Mouse (Mus musculus): ENCODE results near the gene Slc22a4.
A peak's percentile ranks its signal among the peaks of the same experiment; 100 is the strongest.

Slc22a4 gene

GRCm38 (mm10) chr11:54028044-54028951, at the start of gene Slc22a4:
TSS of gene Slc22a4 (minus strand) at chr11:54028090.
- peak; percentile 92 for DNase-seq

DNA sequence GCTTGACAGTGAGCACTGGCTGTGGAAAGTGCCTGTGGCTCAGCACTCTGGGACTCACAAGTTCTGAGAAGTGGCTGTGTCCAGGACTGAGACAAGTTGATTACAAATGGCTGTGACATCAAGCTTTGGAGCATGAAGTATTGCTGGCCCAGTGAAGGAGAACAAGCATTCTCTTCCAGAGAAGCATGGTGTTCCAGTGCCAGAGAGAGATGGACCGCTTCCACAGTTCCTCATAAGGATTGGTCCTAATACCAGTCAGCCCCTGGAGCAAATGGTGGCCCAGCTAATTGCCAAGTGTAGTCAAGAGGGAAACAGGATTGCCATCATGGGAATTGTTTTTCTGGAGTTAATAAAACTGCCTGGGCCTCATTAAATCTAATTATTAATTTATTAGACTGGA, 48.2 kb upstream of the Slc22a4 start:
- DNase-seq: no peak

GRCm38 (mm10) chr11:54075353-54075752, 47.5 kb upstream of the Slc22a4 start:
- DNase-seq: no peak

- DNase-seq: no peak
These were observed 45.4 kb upstream of the Slc22a4 start for GRCm38 (mm10) chr11:54073291-54073690.

DNA sequence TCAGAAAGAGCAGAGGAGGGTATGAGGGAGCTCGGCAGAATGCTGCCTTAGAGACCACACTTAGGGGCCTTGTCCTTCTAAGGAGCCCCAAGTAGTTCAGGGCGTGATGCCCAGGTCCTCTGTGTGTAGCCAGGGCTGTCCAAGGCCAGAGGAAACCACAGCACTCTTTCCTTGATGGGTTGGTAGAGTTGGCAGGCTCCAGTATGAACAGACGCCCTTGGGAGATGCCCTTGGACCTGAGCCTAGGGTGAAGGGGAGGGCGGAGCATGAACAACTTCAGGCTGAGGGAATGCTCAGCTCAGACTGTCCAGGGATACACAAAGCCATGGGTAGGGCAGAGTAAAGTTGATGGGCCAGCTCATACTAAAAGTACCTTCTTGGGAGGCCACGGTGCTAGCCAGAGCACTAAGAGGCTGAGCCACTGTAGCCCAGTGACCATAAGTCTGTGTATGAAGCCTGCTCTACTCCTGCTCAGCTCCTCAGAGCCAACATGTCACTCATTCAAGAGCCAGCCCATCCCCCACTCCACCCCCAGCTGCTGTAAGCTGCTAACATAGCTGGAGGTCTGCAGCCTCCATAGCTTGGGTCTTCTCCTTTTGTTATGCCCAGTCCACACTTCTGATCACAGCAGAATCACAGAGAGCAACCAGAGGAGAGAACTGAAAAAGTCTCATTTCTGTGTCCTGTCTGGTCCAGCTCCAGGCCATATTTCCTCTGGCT, 44.0 kb upstream of the Slc22a4 start:
- DNase-seq: peak; percentile 47 to 65

DNA sequence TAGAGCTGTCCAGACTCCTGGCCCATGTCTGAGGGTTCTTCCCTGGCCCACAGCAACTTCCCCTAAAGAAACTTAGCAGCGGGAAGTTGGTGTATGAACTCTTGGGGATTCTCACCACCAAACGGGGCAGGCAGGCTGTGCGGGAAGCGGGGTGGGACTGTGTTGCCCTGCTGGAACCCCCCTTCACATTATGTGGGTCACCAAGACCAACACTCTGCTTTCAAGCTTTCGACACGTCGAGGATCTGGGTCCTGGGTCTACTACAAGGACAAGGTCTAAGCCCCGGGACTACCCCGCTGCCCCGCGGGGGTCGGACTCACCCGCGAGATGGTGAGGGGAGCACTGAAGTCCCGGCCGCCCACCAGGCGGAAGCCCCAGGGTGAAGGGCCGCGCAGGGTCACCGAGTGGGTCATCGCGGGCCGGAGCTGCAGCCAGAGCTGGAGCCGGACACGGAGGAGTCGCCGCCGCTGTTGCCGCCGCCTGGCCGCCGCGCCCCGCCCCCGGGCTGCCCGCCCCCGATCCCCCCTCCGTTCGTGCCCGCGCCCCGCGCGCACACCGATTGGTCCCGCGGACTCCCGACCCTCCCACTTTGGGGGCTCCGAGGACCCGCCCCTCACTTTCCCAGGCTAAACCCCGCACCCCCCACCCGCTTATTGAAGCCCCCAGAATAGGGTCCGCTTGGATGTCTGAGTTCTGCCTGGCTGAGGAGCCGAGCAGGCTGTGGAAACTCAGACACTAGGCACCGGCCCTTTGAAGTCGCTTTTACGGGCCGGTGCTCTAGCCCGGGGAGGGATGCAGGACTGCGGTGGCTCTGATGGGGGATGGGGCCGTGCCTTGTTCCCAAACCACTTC, 40.9 kb upstream of the Slc22a4 start, which contains the start of gene Pdlim4:
Gene Pdlim4 (minus strand): TSS at position 495 of the 852 bp plus-strand sequence.
- DNase-seq: peak in 1 of 2 experiments; percentile 41

- no peak for DNase-seq
These were observed 40.2 kb upstream of the Slc22a4 start for GRCm38 (mm10) chr11:54067996-54068519.

- DNase-seq: no peak
These were observed 39.6 kb upstream of the Slc22a4 start for GRCm38 (mm10) chr11:54067318-54067995.

DNA sequence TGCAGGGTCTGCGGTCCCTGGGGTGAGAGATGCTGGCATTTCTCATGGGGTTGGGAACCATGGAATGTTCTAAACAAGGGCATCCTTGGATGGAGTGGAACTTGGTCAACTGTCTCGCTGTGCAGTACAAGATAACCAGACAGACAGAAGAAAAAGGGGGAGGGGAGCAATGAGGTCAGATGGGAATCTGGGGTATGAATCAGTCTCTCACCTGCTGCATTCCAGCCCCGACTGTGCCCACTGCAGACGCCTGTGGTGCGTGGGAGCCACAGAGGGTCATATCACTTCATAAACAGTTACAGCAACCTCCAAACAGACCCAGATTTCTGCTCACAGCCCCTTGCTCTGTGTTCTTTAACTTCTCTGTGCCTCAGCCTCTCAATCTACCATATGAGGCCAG, 38.5 kb upstream of the Slc22a4 start:
- no peak for DNase-seq

- no peak for DNase-seq
These were observed 38.0 kb upstream of the Slc22a4 start for GRCm38 (mm10) chr11:54065915-54066178.

DNA sequence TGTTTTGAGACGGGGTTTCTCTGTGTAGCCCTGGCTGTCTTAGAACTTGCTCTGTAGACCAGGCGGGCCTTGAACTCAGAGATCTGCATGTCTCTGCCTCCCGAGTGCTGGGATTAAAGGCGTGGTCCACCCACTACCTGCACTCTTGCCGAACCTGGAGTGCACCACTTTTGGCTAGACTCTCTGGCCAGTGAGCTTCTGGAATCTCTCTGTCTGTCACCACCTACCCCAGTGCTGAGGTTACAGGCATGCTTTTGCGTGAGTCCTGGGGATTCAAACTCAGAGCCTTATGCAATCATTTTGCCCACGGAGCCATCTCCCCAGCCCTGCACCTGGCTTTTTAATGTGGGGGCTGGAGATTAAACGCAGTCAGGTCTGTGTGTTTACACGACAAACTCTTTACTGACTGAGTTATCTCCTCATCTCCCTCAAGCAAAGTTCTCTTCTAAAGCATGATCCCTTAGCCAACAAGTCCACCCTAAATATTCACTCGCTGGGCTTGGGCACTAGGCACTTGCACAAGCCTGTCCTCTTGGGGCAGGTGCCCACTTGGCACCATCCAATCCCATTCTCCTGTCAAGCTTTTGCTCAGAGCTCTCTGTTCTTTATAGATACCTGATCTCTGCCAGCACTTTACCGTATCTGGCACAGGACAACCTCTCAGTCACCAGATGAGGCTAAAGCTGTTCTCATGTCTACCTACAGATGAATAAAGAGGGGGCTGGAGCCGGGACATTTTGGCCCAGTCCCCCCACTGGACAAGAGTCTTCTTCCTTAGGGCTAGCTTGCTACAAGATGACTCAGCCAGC, 37.4 kb upstream of the Slc22a4 start:
- DNase-seq: no peak

- DNase-seq: no peak
These were observed 36.6 kb upstream of the Slc22a4 start for GRCm38 (mm10) chr11:54064412-54064978.

DNA sequence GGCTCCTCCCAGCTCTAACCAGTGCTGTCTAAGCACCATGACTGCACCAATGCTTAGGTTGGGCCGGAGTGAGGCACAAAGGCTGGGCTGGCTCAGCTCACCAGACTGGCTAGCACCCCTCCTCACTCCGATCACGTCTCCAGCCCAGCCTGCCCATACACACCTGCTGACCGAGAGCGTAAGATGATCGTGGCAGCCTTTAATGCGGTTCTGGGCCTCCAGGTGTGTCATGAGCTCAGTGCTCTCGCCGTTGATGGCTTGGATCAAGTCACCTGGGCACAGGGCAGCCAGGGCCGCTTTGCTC, 35.5 kb upstream of the Slc22a4 start:
- DNase-seq: no peak

DNA sequence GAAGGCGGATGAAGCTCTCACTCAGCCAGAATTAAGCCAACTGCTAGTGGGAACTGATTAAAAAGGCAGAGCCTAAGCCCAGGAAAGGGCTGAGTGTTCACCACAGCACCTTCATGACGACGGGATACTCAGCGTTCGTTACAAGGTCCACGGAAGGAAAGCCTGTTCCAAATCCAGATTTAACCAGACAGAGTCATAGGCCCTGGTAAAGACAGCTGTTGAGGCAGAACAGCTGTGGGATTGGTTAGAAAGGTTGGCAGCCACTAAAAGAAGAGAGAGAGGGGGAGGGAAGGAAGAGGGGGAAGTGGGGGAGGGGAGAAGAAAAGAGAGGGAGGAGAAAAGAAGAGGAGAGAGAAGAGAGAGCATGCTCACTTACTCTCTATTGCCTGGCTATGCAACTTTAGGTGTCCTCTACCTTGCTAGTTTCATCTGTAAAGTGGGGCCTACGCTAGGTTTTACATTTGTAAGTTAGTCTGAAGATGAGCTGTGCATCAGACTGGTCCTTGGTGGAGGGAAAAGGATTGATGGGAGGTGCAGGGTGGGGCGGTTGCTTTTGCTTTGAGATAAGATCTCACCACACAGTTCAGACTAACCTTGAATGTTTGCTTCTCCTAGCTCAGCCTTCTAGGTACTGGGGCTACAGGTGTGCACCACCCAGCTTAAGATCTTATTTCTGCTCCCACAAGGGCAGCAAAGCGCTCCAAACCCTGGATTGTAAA, 35.0 kb upstream of the Slc22a4 start:
- DNase-seq: no peak

DNA sequence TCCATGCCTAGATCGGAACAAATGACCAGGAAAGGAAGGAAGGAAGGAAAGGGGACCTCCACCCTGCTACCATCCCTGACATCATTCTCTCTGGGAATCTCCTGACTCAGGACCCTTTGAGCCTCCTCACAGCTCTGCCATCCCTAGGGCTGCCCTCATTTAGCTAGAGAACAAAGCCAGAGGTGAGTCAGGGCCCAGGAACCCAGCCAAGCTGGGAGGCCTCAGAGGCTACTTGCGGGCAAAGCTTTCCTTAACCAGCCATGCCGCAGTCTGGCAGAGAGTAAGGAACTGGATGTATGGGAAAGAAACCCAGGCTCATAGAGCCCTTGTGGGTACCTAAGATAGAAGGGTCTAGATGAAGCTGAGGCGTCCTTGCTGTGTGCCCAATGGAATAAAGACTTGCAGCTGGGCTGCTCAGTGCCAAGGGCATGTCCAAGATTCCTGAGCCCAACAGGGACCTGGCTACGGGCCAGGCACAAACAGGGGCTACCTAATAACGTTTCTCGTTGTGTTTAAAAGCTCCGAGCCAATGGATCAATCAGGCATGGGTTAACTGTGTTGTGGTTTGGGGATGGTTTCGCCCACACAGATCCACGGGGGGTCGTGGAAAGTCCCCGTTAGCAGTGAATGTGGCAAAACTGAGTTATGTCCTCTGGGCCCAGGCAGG, 34.3 kb upstream of the Slc22a4 start:
- peak; percentile 55 to 75 for DNase-seq

- DNase-seq: no peak
These were observed 32.4 kb upstream of the Slc22a4 start for GRCm38 (mm10) chr11:54060316-54060715.

DNA sequence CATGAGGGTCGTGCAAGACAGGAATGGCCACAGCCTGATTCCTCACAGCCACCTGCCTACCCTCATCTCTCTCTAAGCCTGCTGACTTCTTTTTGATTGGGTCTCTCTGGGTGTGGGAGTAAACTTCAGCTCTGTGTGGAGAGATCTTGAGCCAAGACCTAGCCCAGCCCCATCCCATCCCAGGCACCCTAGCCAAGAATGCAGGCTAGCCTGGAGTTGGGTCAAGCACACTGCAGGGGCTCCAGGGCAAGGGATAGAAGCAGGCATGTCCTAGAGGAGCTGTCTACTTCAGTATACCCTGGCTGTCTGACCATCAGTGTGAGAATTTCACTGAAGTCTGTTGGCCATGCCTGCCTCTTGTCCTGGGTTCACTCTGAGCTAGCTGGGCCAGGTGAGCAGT, 31.6 kb upstream of the Slc22a4 start:
- peak in 1 of 2 experiments; percentile 23 for DNase-seq

DNA sequence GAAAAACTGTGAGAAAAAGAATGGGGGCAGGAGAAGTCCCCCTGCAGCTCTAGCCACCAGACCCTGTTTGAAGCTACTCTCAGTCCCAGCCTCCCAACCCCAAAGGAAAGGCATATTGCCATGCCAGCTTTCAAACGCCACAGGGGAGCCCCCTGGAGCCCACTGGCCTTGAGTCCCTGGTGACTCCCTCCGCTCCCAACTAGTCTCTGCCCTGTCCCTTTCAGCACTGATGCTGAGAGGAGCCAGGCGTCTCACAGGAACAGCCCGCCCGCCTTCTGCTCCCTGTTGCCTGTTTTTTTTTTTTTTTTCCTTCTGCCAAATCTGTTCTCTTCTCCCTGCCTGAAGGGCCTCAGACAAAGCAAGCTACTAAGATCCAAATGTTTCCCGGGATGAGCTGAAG, 30.8 kb upstream of the Slc22a4 start:
- DNase-seq: peak; percentile 62 to 72

DNA sequence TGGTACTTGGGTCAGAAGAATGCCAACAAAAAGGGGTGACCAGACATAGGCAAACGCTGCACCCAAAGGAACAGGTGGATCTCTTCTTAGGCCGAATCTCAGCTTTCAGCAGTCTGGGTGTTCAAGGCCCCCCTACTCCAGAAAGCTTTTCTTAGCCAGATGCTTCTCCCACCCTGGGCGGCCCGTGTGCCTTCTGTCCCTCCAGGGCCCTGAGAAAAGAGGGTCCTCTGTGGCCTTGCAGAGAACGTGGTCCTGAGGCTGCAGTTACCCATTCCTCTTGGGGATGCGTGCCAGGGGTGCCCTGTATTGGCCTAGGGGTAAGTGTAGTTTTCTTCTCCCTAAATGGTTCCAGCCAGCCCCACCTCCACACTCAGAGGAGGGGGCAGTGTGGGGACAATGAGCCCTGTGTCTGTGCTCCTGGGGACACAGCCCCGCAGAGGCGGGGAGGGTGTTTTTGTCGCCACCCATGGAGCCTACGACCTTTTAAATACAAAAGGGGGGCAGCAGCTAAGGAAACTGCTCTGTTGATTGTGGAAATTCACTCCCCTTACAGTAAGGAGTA, 30.2 kb upstream of the Slc22a4 start:
- DNase-seq: peak in 1 of 2 experiments; percentile 22

DNA sequence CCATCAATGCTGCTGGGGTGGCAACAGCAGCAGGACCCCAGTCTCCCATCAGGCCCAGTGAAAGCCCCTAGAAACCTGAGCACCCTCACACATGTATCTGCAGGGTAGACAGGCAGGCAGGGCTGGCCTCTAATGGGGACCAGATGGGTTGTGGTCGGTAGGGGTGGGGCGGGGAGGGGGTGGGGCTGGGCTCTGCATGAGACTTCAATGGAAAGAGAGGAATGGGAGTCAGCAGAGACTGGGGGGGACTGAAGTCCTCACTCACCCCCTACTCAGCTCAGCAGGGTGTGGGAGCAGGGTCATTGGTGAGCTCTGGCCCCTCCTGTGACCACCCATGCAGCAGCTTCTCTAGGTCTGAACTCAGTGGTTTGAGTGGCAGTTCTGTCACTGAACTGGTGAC, 29.5 kb upstream of the Slc22a4 start:
- no peak for DNase-seq

Data from cerebellum, postnatal 25 days (tissue).